Mouse (Mus musculus) stomach, postnatal 0 days (tissue): Measurements from ENCODE around the gene Dtx1. TPM values are rescaled to one million over a fixed set of nuclear protein-coding genes. Genes with fewer than 3 reads are reported as not detected.

Source experiments
- ATAC-seq: fragments of 200-750 bp; cut with Nextera tagmentation; 2 replicates; pipeline ENCODE4 v1.8.0; 2017; ENCODE audit not compliant: low FRiP score, low TSS enrichment
- DNase-seq: peaks from one replicate; pipeline ENCODE4 v3.0.0-alpha.2; 2016; ENCODE audit warnings: low spot score
- H3K27ac ChIP-seq: fragments of 300-500 bp; sonication (generic); replicated peaks from 2 replicates; pipeline ENCODE4 v1.5.1; 2014; ENCODE audit warnings: mild to moderate bottlenecking, control low read depth
- H3K27me3 ChIP-seq: fragments of 300-500 bp; sonication (generic); 2 replicates; pipeline ENCODE4 v1.6.1; 2014; ENCODE audit warnings: low read length; ENCODE audit not compliant: control insufficient read depth, insufficient read depth
- H3K36me3 ChIP-seq: fragments of 300-500 bp; sonication (generic); 2 replicates; pipeline ENCODE4 v1.6.1; 2014; ENCODE audit warnings: low read length, mixed read lengths; ENCODE audit not compliant: control insufficient read depth, insufficient read depth
- H3K4me1 ChIP-seq: fragments of 300-500 bp; sonication (generic); replicated peaks from 2 replicates; pipeline ENCODE4 v1.6.1; 2014; ENCODE audit warnings: antibody characterized with exemption; ENCODE audit not compliant: control insufficient read depth, insufficient read depth
- H3K4me2 ChIP-seq: fragments of 300-500 bp; sonication (generic); replicated peaks from 2 replicates; pipeline ENCODE4 v1.6.1; 2014; ENCODE audit warnings: low read depth, mild to moderate bottlenecking, control low read depth, moderate library complexity
- H3K4me3 ChIP-seq: fragments of 300-500 bp; sonication (generic); 2 replicates; pipeline ENCODE4 v1.5.1; 2014; ENCODE audit warnings: low read depth, low read length, control low read depth
- H3K9ac ChIP-seq: fragments of 300-500 bp; sonication (generic); 2 replicates; pipeline ENCODE4 v1.6.1; 2014; ENCODE audit warnings: mild to moderate bottlenecking, low read length, control low read depth, mixed read lengths
- H3K9me3 ChIP-seq: fragments of 300-500 bp; sonication (generic); 2 replicates; pipeline ENCODE4 v1.6.1; 2016; ENCODE audit warnings: low read length; ENCODE audit not compliant: control insufficient read depth
- CTCF ChIP-seq: IDR thresholded peaks from 2 replicates; pipeline ENCODE4 v1.5.1; 2016; ENCODE audit warnings: antibody characterized with exemption, low read depth, mild to moderate bottlenecking, moderate library complexity
- EP300 ChIP-seq: optimal IDR thresholded peaks from 2 replicates; pipeline ENCODE3; 2016; ENCODE audit warnings: antibody characterized with exemption
- WGBS: fragments of 180-500 bp; shearing (Covaris S2); extraction: QIAGEN DNeasy Blood & Tissue Kit; methylation state at CpG from one replicate; pipeline ENCODE4 v1.1.7; 2014; 5-methylcytosine and 5-hydroxymethylcytosine counted together
- polyA plus RNA-seq: library from polyadenylated mRNA; unstranded; fragments of >200 nt; fragmentation: Nextera tagmentation; extraction: Ambion mirVana; gene quantifications from 2 replicates; pipeline ENCODE4 v1.2.1, GENCODE M21; 2015

The Dtx1 gene
- polyA plus RNA-seq, 1 experiment from 2014 or later, result 2.0 TPM

GRCm38 (mm10) chr5:120647814-120648491 is 63.8 kb downstream of the Dtx1 start:
- Histone ChIP-seq H3K9ac (no peak overlapping the region), H3K9me3 (no peaks in the 10 kb centered on the region), H3K27me3 (0 out of 2 replicates have a peak, but pooled peaks cover 3% of the 10 kb centered on the region), H3K36me3 (no peaks in the 10 kb centered on the region), H3K4me3 (no peak overlapping the region), H3K4me2 (peak overlapping the region; percentile 54), H3K4me1 (0 out of 2 replicates have a peak, but pooled peaks cover 2% of the 10 kb centered on the region), H3K27ac (no peak overlapping the region)
- DNase-seq (no peak), ATAC-seq (no peak; the same call in 1 of the 2 replicates)
- WGBS, result 28% methylated on average over 12 of the region's 12 CpGs
- TF ChIP-seq CTCF (peak; percentile 36), EP300 (no peak)

DNA sequence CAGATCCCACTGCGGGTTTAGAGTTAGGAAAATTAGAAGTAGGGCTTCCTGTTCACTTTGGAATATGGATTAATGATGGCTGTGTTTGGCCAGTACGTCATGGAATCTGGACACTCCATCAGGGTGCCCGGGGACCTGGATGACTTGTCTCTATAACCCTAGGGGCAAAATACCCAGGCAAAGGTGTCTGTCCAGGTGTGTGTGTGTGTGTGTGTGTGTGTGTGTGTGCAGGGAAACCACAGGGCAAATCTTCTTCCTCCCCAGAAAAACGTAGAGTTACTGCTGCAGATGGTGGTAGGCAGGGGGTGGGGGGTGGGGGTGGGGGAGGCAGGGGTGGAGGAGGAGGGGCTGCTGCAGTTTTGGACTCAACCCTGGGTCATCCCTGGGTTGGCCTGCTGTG is 64.4 kb downstream of the Dtx1 start:
- H3K27me3 ChIP-seq, result 0 out of 2 replicates have a peak, but pooled peaks cover 3% of the 10 kb centered on the region
- no peak overlapping the region for H3K27ac ChIP-seq
- DNase-seq, result no peak
- no peak overlapping the region for H3K4me3 ChIP-seq
- 0 out of 2 replicates have a peak, but pooled peaks cover 2% of the 10 kb centered on the region for H3K4me1 ChIP-seq
- no peak overlapping the region for H3K9ac ChIP-seq
- TF ChIP-seq EP300 (no peak), CTCF (no peak)
- WGBS, result 57% methylated on average over 4 of the region's 4 CpGs
- H3K36me3 ChIP-seq, result no peaks in the 10 kb centered on the region
- ATAC-seq, result no peak
- H3K9me3 ChIP-seq, result no peaks in the 10 kb centered on the region
- no peak overlapping the region for H3K4me2 ChIP-seq

DNA sequence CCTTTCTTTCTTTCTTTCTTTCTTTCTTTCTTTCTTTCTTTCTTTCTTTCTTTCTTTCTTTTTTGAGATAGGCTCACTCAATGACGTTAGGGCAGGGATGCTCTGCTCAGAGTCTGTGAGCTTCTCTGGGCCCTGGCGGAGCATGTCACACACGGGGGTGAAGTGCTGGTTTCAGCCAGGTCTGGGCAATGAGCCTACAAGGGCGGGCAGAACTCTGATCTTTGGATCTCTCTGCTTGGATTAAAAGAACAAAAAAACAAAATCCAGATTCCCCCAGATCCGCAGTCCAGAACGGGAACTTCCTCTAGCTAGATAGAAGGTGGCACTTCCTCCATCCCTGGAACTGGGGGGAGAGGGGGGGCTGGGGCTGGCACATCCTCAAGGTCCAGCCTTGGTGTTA is 65.9 kb downstream of the Dtx1 start:
- H3K4me2 ChIP-seq, result no peak overlapping the region
- no peak overlapping the region for H3K4me3 ChIP-seq
- H3K9ac ChIP-seq, result no peak overlapping the region
- DNase-seq (no peak), ATAC-seq (no peak)
- TF ChIP-seq EP300 (no peak), CTCF (no peak)
- 30% methylated on average over 6 of the region's 6 CpGs for WGBS
- H3K36me3 ChIP-seq, result no peaks in the 10 kb centered on the region
- 0 out of 2 replicates have a peak, but pooled peaks cover 3% of the 10 kb centered on the region for H3K27me3 ChIP-seq
- no peaks in the 10 kb centered on the region for H3K9me3 ChIP-seq
- H3K4me1 ChIP-seq, result 0 out of 2 replicates have a peak, but pooled peaks cover 2% of the 10 kb centered on the region
- no peak overlapping the region for H3K27ac ChIP-seq

GRCm38 (mm10) chr5:120644227-120644626 is 67.5 kb downstream of the Dtx1 start:
- DNase-seq (no peak), ATAC-seq (no peak)
- H3K27me3 ChIP-seq, result no peaks in the 10 kb centered on the region
- 78% methylated on average over 3 of the region's 3 CpGs for WGBS
- H3K9me3 ChIP-seq, result no peaks in the 10 kb centered on the region
- no peak overlapping the region for H3K4me3 ChIP-seq
- no peak overlapping the region for H3K4me2 ChIP-seq
- no peak overlapping the region for H3K9ac ChIP-seq
- no peaks in the 10 kb centered on the region for H3K36me3 ChIP-seq
- H3K4me1 ChIP-seq, result 0 out of 2 replicates have a peak, but pooled peaks cover 2% of the 10 kb centered on the region
- no peak overlapping the region for H3K27ac ChIP-seq
- TF ChIP-seq EP300, result no peak

GRCm38 (mm10) chr5:120643365-120644085 is 68.2 kb downstream of the Dtx1 start:
- TF ChIP-seq EP300, result no peak
- no peak for TF ChIP-seq CTCF
- Histone ChIP-seq H3K27ac (no peak overlapping the region), H3K36me3 (no peaks in the 10 kb centered on the region), H3K9ac (no peak overlapping the region), H3K9me3 (no peaks in the 10 kb centered on the region), H3K27me3 (no peaks in the 10 kb centered on the region), H3K4me2 (no peak overlapping the region), H3K4me1 (0 out of 2 replicates have a peak, but pooled peaks cover under 1% of the 10 kb centered on the region), H3K4me3 (no peak overlapping the region)
- DNase-seq, result no peak
- ATAC-seq, result no peak
- WGBS, result 63% methylated on average over 14 of the region's 14 CpGs

DNA sequence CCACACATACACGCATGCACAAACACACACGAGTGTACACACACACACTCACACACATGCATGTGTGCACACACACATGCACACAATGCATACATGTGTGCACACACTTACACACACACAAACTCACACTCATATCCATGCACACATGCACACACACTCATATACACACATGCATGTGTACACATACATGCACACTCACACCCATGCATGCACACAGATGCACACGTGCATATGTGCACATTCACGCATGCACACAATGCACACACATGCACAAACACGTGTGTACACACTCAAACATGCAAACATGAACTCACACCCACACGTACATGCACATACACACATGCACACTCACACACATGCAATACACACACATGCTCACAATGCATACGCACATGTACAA is 71.6 kb downstream of the Dtx1 start:
- TF ChIP-seq CTCF (no peak), EP300 (no peak)
- Histone ChIP-seq H3K4me3 (no peak overlapping the region), H3K27me3 (no peaks in the 10 kb centered on the region), H3K9me3 (no peaks in the 10 kb centered on the region), H3K27ac (no peak overlapping the region), H3K4me1 (no peaks in the 10 kb centered on the region), H3K36me3 (no peaks in the 10 kb centered on the region), H3K4me2 (no peak overlapping the region), H3K9ac (no peak overlapping the region)
- no peak for DNase-seq
- ATAC-seq, result no peak
- WGBS, result 90% methylated on average over 7 of the region's 7 CpGs
